Mouse (Mus musculus): ENCODE measurements around the gene Sgca.

DNA sequence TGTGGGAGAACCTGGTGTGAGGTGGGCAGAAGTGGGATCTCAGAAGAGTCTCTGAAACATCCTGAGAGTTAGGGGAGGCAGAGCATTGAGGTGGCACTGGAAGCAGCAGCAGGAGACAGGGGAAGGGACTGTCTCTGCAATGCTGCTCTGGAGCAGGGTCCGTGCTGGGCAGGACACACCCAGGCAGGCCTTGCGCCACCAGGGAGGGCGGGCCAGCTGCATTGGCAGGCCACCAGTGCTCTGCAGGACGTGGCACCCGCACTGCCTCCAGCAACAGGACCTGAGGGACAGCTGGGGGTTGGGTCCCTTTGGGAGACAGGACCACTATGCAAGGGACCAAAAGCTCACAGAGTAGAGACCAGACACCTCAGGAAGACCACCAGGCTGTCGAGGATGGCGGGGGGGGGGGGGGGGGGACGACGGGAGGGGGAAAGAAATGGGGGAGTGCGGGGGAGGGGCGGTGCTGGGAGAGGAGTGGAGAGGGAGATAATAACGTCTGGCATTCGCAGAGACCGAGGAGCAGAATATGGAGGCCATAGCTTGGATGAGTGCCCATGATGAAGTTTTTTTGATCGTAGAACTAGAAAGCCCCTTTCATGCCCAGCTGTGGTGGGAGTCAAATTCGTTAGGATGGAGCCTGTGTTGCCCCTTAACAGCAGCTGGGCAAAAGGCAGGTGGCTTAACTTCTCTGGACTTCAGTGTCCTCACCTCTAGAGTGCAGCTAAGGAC, 60.3 kb downstream of the Sgca start:
- TF ChIP-seq CTCF (IDR thresholded peaks at IDR 0.05; ENCODE audit: low read depth): no peak
- no peak for TF ChIP-seq EP300 (IDR thresholded peaks at IDR 0.05; ENCODE audit: low read depth)
